Mouse (Mus musculus): ENCODE results near the gene E2f7. TPM values are rescaled to one million over a fixed set of nuclear protein-coding genes. Genes with fewer than 3 reads are reported as not detected.

E2f7 gene
- polyA plus RNA-seq, 1 experiment from 2014 or later: 11.6 TPM

GRCm38 (mm10) chr10:110788049-110788752, 43.0 kb downstream of the E2f7 start:
- H3K27me3 ChIP-seq (ENCODE audit: insufficient read depth, low read length): no peaks in the 10 kb centered on the region
- no peak overlapping the region for H3K9ac ChIP-seq (ENCODE audit: low read depth, low read length)
- no peak overlapping the region for H3K27ac ChIP-seq
- no peak overlapping the region for H3K4me2 ChIP-seq (ENCODE audit: low read length)
- 29% methylated on average over 12 of the region's 12 CpGs for WGBS
- ATAC-seq (replicated peaks; ENCODE audit: low FRiP score, low read depth): 0 out of 2 replicates have a peak, but pooled peaks have one; percentile 21
- H3K4me1 ChIP-seq (replicated peaks; ENCODE audit: insufficient read depth, low read length): no peaks in the 10 kb centered on the region
- H3K9me3 ChIP-seq (replicated peaks; ENCODE audit: low read length): no peaks in the 10 kb centered on the region
- DNase-seq (ENCODE audit: low spot score): peak; percentile 16
- H3K4me3 ChIP-seq (replicated peaks; ENCODE audit: low read depth, low read length): no peak overlapping the region
- TF ChIP-seq CTCF (IDR thresholded peaks at IDR 0.05; ENCODE audit: low read depth): no peak
- H3K36me3 ChIP-seq (ENCODE audit: insufficient read depth, low read length): 0 out of 2 replicates have a peak, but pooled peaks cover 7% of the 10 kb centered on the region

GRCm38 (mm10) chr10:110789683-110790082, 44.4 kb downstream of the E2f7 start:
- Histone ChIP-seq H3K27me3 (ENCODE audit: insufficient read depth, low read length) (no peaks in the 10 kb centered on the region), H3K4me2 (ENCODE audit: low read length) (no peak overlapping the region), H3K4me1 (replicated peaks; ENCODE audit: insufficient read depth, low read length) (no peaks in the 10 kb centered on the region), H3K36me3 (ENCODE audit: insufficient read depth, low read length) (0 out of 2 replicates have a peak, but pooled peaks cover 3% of the 10 kb centered on the region), H3K27ac (no peak overlapping the region), H3K9me3 (replicated peaks; ENCODE audit: low read length) (no peaks in the 10 kb centered on the region), H3K4me3 (replicated peaks; ENCODE audit: low read depth, low read length) (no peak overlapping the region), H3K9ac (ENCODE audit: low read depth, low read length) (no peak overlapping the region)
- ATAC-seq (replicated peaks; ENCODE audit: low FRiP score, low read depth) (no peak), DNase-seq (ENCODE audit: low spot score) (no peak)
- no peak for TF ChIP-seq CTCF (IDR thresholded peaks at IDR 0.05; ENCODE audit: low read depth)
- WGBS: 80% methylated on average over 8 of the region's 8 CpGs

GRCm38 (mm10) chr10:110793150-110793787, 48.0 kb downstream of the E2f7 start:
- no peak for ATAC-seq (replicated peaks; ENCODE audit: low FRiP score, low read depth)
- no peak for TF ChIP-seq CTCF (IDR thresholded peaks at IDR 0.05; ENCODE audit: low read depth)

GRCm38 (mm10) chr10:110794564-110795205, 49.4 kb downstream of the E2f7 start:
- H3K9me3 ChIP-seq (replicated peaks; ENCODE audit: low read length): no peaks in the 10 kb centered on the region

More at GRCm38 (mm10) chr10:110793150-110793787, 48.0 kb downstream of the E2f7 start:
- Histone ChIP-seq H3K36me3 (ENCODE audit: insufficient read depth, low read length) (no peaks in the 10 kb centered on the region), H3K27ac (no peak overlapping the region), H3K4me1 (replicated peaks; ENCODE audit: insufficient read depth, low read length) (no peaks in the 10 kb centered on the region), H3K4me2 (ENCODE audit: low read length) (no peak overlapping the region), H3K9ac (ENCODE audit: low read depth, low read length) (no peak overlapping the region), H3K4me3 (replicated peaks; ENCODE audit: low read depth, low read length) (no peak overlapping the region), H3K9me3 (replicated peaks; ENCODE audit: low read length) (no peaks in the 10 kb centered on the region), H3K27me3 (ENCODE audit: insufficient read depth, low read length) (no peaks in the 10 kb centered on the region)
- DNase-seq (ENCODE audit: low spot score): no peak
- WGBS: 58% methylated on average over 8 of the region's 8 CpGs

GRCm38 (mm10) chr10:110795206-110795796, 50.1 kb downstream of the E2f7 start:
- Histone ChIP-seq H3K4me2 (ENCODE audit: low read length) (no peak overlapping the region; the same call in 1 of the 2 replicates), H3K36me3 (ENCODE audit: insufficient read depth, low read length) (no peaks in the 10 kb centered on the region), H3K9me3 (replicated peaks; ENCODE audit: low read length) (no peaks in the 10 kb centered on the region), H3K4me3 (replicated peaks; ENCODE audit: low read depth, low read length) (no peak overlapping the region), H3K9ac (ENCODE audit: low read depth, low read length) (no peak overlapping the region), H3K27me3 (ENCODE audit: insufficient read depth, low read length) (no peaks in the 10 kb centered on the region), H3K27ac (no peak overlapping the region), H3K4me1 (replicated peaks; ENCODE audit: insufficient read depth, low read length) (no peaks in the 10 kb centered on the region)
- DNase-seq (ENCODE audit: low spot score) (peak; percentile 7), ATAC-seq (replicated peaks; ENCODE audit: low FRiP score, low read depth) (no peak)
- TF ChIP-seq CTCF (IDR thresholded peaks at IDR 0.05; ENCODE audit: low read depth): peak; percentile 36; the same call in 1 of the 2 replicates
- WGBS: 45% methylated on average over 9 of the region's 9 CpGs

More at GRCm38 (mm10) chr10:110794564-110795205, 49.4 kb downstream of the E2f7 start:
- Histone ChIP-seq H3K36me3 (ENCODE audit: insufficient read depth, low read length) (no peaks in the 10 kb centered on the region), H3K27ac (no peak overlapping the region), H3K27me3 (ENCODE audit: insufficient read depth, low read length) (no peaks in the 10 kb centered on the region), H3K9ac (ENCODE audit: low read depth, low read length) (no peak overlapping the region), H3K4me1 (replicated peaks; ENCODE audit: insufficient read depth, low read length) (no peaks in the 10 kb centered on the region), H3K4me3 (replicated peaks; ENCODE audit: low read depth, low read length) (no peak overlapping the region), H3K4me2 (ENCODE audit: low read length) (peak overlapping the region; percentile 29)
- peak; percentile 66 for ATAC-seq (replicated peaks; ENCODE audit: low FRiP score, low read depth)
- peak; percentile 98 for TF ChIP-seq CTCF (IDR thresholded peaks at IDR 0.05; ENCODE audit: low read depth)
- 10% methylated on average over 12 of the region's 12 CpGs for WGBS
- peak; percentile 87 for DNase-seq (ENCODE audit: low spot score)

- WGBS: 72% methylated on average over 3 of the region's 3 CpGs
- Histone ChIP-seq H3K4me2 (ENCODE audit: low read length) (no peak overlapping the region), H3K4me1 (replicated peaks; ENCODE audit: insufficient read depth, low read length) (no peaks in the 10 kb centered on the region), H3K36me3 (ENCODE audit: insufficient read depth, low read length) (no peaks in the 10 kb centered on the region), H3K9me3 (replicated peaks; ENCODE audit: low read length) (no peaks in the 10 kb centered on the region), H3K27ac (no peak overlapping the region), H3K9ac (ENCODE audit: low read depth, low read length) (no peak overlapping the region), H3K4me3 (replicated peaks; ENCODE audit: low read depth, low read length) (no peak overlapping the region), H3K27me3 (ENCODE audit: insufficient read depth, low read length) (no peaks in the 10 kb centered on the region)
- no peak for TF ChIP-seq CTCF (IDR thresholded peaks at IDR 0.05; ENCODE audit: low read depth)
- DNase-seq (ENCODE audit: low spot score): no peak
- ATAC-seq (replicated peaks; ENCODE audit: low FRiP score, low read depth): no peak
Measured at GRCm38 (mm10) chr10:110801296-110801695, 56.1 kb downstream of the E2f7 start.

Measured in kidney, postnatal 0 days (tissue).